Comparison of ENCODE assay signal across 8 mouse cellular contexts in genomic region chr6:29179843-29180242, GRCm38 (mm10). TPM values are rescaled to one million over a fixed set of nuclear protein-coding genes. Genes with fewer than 3 reads are reported as not detected.
DNase-seq lines count a peak whose midpoint lies in the region; ATAC-seq lines count a peak whose summit lies in the region.

No protein-coding gene starts in this region.

- H3K27me3 ChIP-seq in limb, embryonic 10.5 days (ENCODE audit: low read depth, poor library complexity, severe bottlenecking), result peaks cover 59% of the 10 kb centered on the region
- peaks cover 20% of the 10 kb centered on the region; the same call in 1 of the 2 replicates for H3K27me3 ChIP-seq in stomach, embryonic 15.5 days (replicated peaks)

- 43% methylated on average over 8 of the region's 8 CpGs for WGBS in limb, embryonic 10.5 days
- WGBS in stomach, embryonic 15.5 days, result 50% methylated on average over 8 of the region's 8 CpGs

- H3K36me3 ChIP-seq in limb, embryonic 10.5 days, result no peaks in the 10 kb centered on the region
- H3K36me3 ChIP-seq in stomach, embryonic 15.5 days, result no peaks in the 10 kb centered on the region

- peak overlapping the region; percentile 82 for H3K4me2 ChIP-seq in stomach, embryonic 15.5 days

- no peak for ATAC-seq in stomach, embryonic 15.5 days (ENCODE audit: insufficient read depth, low FRiP score, low read depth)

- no peak overlapping the region for H3K27ac ChIP-seq in limb, embryonic 10.5 days
- H3K27ac ChIP-seq in stomach, embryonic 15.5 days, result no peak overlapping the region

- peak overlapping the region; percentile 74 for H3K4me3 ChIP-seq in limb, embryonic 10.5 days
- peak overlapping the region; percentile 48 for H3K4me3 ChIP-seq in stomach, embryonic 15.5 days (replicated peaks)

- peak; percentile 56 to 77 for DNase-seq in frontal cortex, postnatal 36 days (ENCODE audit: low spot score in 2 of 2)
- DNase-seq in frontal cortex, postnatal 14 days (ENCODE audit: low spot score in 2 of 2), result no peak
- peak; percentile 66 to 73 for DNase-seq in right cerebral cortex, adult 2 months (ENCODE audit: low spot score in 2 of 2)
- DNase-seq in right cerebral cortex, postnatal 4 days, result no peak
- DNase-seq in limb, embryonic 10.5 days (ENCODE audit: low spot score), result peak; percentile 32
- DNase-seq in cerebellum, adult 11 months, result no peak
- DNase-seq in retina, postnatal 1 day, result no peak

- H3K4me1 ChIP-seq in limb, embryonic 10.5 days, result peaks cover 31% of the 10 kb centered on the region
- H3K4me1 ChIP-seq in stomach, embryonic 15.5 days, result 0 out of 2 replicates have a peak, but pooled peaks cover 5% of the 10 kb centered on the region

- H3K9ac ChIP-seq in stomach, embryonic 15.5 days, result no peak overlapping the region

- H3K9me3 ChIP-seq in limb, embryonic 10.5 days (replicated peaks), result no peaks in the 10 kb centered on the region
- no peaks in the 10 kb centered on the region for H3K9me3 ChIP-seq in stomach, embryonic 15.5 days

RNA-seq across cellular contexts. Expression of gene Prrt4, which starts 0.5 kb away (rescaled TPM):
- 2.0 and 3.7 TPM in 2 replicates for polyA plus RNA-seq in limb, embryonic 10.5 days (2016; fragmentation: Nextera tagmentation; extraction: Ambion mirVana)
- polyA plus RNA-seq in stomach, embryonic 15.5 days (2015; fragmentation: Nextera tagmentation; extraction: Ambion mirVana), result 0.58 and 0.68 TPM in 2 replicates

RNA-seq across cellular contexts. Expression of gene Rbm28, which starts 15.0 kb away (rescaled TPM):
- polyA plus RNA-seq in limb, embryonic 10.5 days (2016; fragmentation: Nextera tagmentation; extraction: Ambion mirVana), result 51.1 and 52.9 TPM in 2 replicates
- 27.6 and 28.1 TPM in 2 replicates for polyA plus RNA-seq in stomach, embryonic 15.5 days (2015; fragmentation: Nextera tagmentation; extraction: Ambion mirVana)

RNA-seq across cellular contexts. Expression of gene Impdh1, which starts 36.3 kb away (rescaled TPM):
- 56.7 and 66.9 TPM in 2 replicates for polyA plus RNA-seq in limb, embryonic 10.5 days (2016; fragmentation: Nextera tagmentation; extraction: Ambion mirVana)
- 45.8 and 46.0 TPM in 2 replicates for polyA plus RNA-seq in stomach, embryonic 15.5 days (2015; fragmentation: Nextera tagmentation; extraction: Ambion mirVana)

Comparison
In these comparisons a context has a peak if more than half of its experiments do, and no peak if none do; other contexts are left out.
1. DNase-seq: peak in frontal cortex, postnatal 36 days (2 of 2), right cerebral cortex, adult 2 months (2 of 2) and limb, embryonic 10.5 days (single experiment); none in frontal cortex, postnatal 14 days (0 of 2), right cerebral cortex, postnatal 4 days (single experiment), cerebellum, adult 11 months (single experiment) and retina, postnatal 1 day (single experiment).